27 mouse cellular contexts compared by ENCODE assay signal in the genomic region with DNA sequence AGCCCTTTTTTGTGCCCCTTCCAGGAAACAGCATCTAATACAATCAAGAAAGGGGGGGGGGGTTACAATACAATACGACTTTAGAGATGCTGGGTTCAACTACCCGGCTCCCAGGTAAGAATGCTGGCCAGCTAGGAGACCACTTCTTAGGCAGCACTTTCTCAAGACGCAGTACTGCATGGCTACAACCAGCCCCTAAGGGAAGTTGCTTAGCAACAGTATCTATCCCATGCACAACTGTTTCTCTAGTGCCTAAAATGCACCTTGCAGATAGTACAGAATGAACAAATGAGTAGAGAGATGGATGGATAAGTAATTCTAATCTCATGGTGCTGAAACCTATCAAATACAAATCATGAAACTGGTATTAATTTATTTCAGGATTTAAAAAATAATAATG. TPM values are rescaled to one million over a fixed set of nuclear protein-coding genes. Genes with fewer than 3 reads are reported as not detected.
DNase-seq lines count a peak whose midpoint lies in the region; ATAC-seq and TF ChIP-seq lines count a peak whose summit lies in the region.
"Had no signal": no experiment of that assay in that cellular context is flagged by ENCODE, and none has a peak within 500 bp of the region (broad histone marks: within the 10 kb centered on the region; RNA-seq: fewer than 3 reads in every experiment).

No protein-coding gene starts in this region.

- peaks cover 3% of the 10 kb centered on the region; the same call in 1 of the 2 replicates for H3K4me1 ChIP-seq in forebrain, postnatal 0 days (ENCODE audit: insufficient read depth)
- peaks cover 6% of the 10 kb centered on the region; the same call in 1 of the 2 replicates for H3K4me1 ChIP-seq in forebrain, embryonic 12.5 days
- peaks cover 12% of the 10 kb centered on the region for H3K4me1 ChIP-seq in midbrain, embryonic 13.5 days (replicated peaks)
- no peaks in the 10 kb centered on the region for H3K4me1 ChIP-seq in midbrain, embryonic 11.5 days (ENCODE audit: control insufficient read depth, insufficient read depth, low read length)
- peaks cover 13% of the 10 kb centered on the region for H3K4me1 ChIP-seq in midbrain, embryonic 16.5 days (ENCODE audit: control insufficient read depth, insufficient read depth, low read length)
- H3K4me1 ChIP-seq in intestine, postnatal 0 days (replicated peaks; ENCODE audit: control insufficient read depth, insufficient read depth, low read length) = no peaks in the 10 kb centered on the region
- H3K4me1 ChIP-seq: embryonic facial prominence, embryonic 12.5 days; kidney, embryonic 15.5 days; stomach, embryonic 15.5 days had no signal

- H3K4me3 ChIP-seq in forebrain, postnatal 0 days (ENCODE audit: low read depth, low read length) = no peak overlapping the region
- no peak overlapping the region for H3K4me3 ChIP-seq in forebrain, embryonic 12.5 days (replicated peaks)
- H3K4me3 ChIP-seq in midbrain, embryonic 13.5 days (replicated peaks) = no peak overlapping the region
- H3K4me3 ChIP-seq in midbrain, embryonic 11.5 days (ENCODE audit: low read depth, low read length) = no peak overlapping the region
- no peak overlapping the region for H3K4me3 ChIP-seq in midbrain, embryonic 16.5 days (ENCODE audit: low read depth, low read length)
- no peak overlapping the region for H3K4me3 ChIP-seq in intestine, postnatal 0 days (ENCODE audit: low read depth, low read length)
- H3K4me3 ChIP-seq: embryonic facial prominence, embryonic 12.5 days; hindbrain, embryonic 13.5 days; kidney, embryonic 15.5 days; liver, embryonic 13.5 days; stomach, embryonic 15.5 days had no signal

- peak; percentile 53; the same call in 1 of the 2 replicates for ATAC-seq in forebrain, postnatal 0 days
- no peak for ATAC-seq in forebrain, embryonic 12.5 days (ENCODE audit: low FRiP score)
- ATAC-seq in midbrain, embryonic 13.5 days = peak; percentile 62; the same call in 1 of the 2 replicates
- no peak for ATAC-seq in midbrain, embryonic 11.5 days (ENCODE audit: low FRiP score)
- peak; percentile 89 for ATAC-seq in midbrain, embryonic 16.5 days
- ATAC-seq in intestine, postnatal 0 days = no peak
- ATAC-seq: CD4-positive, CD25-positive, alpha-beta regulatory T cell, adult 4 months; inflammation-experienced regulatory T-cells, adult 6 months had no signal

- no peak for TF ChIP-seq CTCF in forebrain, postnatal 0 days (IDR thresholded peaks at IDR 0.05; ENCODE audit: low read depth)
- TF ChIP-seq CTCF in intestine, postnatal 0 days (IDR thresholded peaks at IDR 0.05; ENCODE audit: low read depth) = no peak

- 28% methylated on average over 3 of the region's 3 CpGs for WGBS in forebrain, postnatal 0 days
- WGBS in forebrain, embryonic 12.5 days = 60% methylated on average over 3 of the region's 3 CpGs
- 44% methylated on average over 3 of the region's 3 CpGs for WGBS in midbrain, embryonic 13.5 days
- WGBS in midbrain, embryonic 11.5 days = 58% methylated on average over 3 of the region's 3 CpGs
- 25% methylated on average over 3 of the region's 3 CpGs for WGBS in midbrain, embryonic 16.5 days
- WGBS in intestine, postnatal 0 days = 63% methylated on average over 3 of the region's 3 CpGs

- no peaks in the 10 kb centered on the region for H3K36me3 ChIP-seq in forebrain, postnatal 0 days (ENCODE audit: insufficient read depth)
- no peaks in the 10 kb centered on the region for H3K36me3 ChIP-seq in forebrain, embryonic 12.5 days (replicated peaks)
- no peaks in the 10 kb centered on the region for H3K36me3 ChIP-seq in midbrain, embryonic 13.5 days
- no peaks in the 10 kb centered on the region for H3K36me3 ChIP-seq in midbrain, embryonic 11.5 days (ENCODE audit: control insufficient read depth, insufficient read depth, low read length)
- H3K36me3 ChIP-seq in midbrain, embryonic 16.5 days (ENCODE audit: control insufficient read depth, insufficient read depth, low read length) = no peaks in the 10 kb centered on the region
- 0 out of 2 replicates have a peak, but pooled peaks cover 9% of the 10 kb centered on the region for H3K36me3 ChIP-seq in intestine, postnatal 0 days (ENCODE audit: control insufficient read depth, insufficient read depth)
- H3K36me3 ChIP-seq: embryonic facial prominence, embryonic 12.5 days; hindbrain, embryonic 13.5 days; kidney, embryonic 15.5 days; liver, embryonic 13.5 days; stomach, embryonic 15.5 days had no signal

- H3K4me2 ChIP-seq in forebrain, postnatal 0 days (ENCODE audit: low read depth) = no peak overlapping the region
- H3K4me2 ChIP-seq in forebrain, embryonic 12.5 days = no peak overlapping the region
- H3K4me2 ChIP-seq in midbrain, embryonic 13.5 days (replicated peaks) = no peak overlapping the region
- H3K4me2 ChIP-seq in midbrain, embryonic 11.5 days = no peak overlapping the region
- H3K4me2 ChIP-seq in midbrain, embryonic 16.5 days (ENCODE audit: low read length) = peak overlapping the region; percentile 15; the same call in 1 of the 2 replicates
- H3K4me2 ChIP-seq in intestine, postnatal 0 days (replicated peaks; ENCODE audit: low read depth) = no peak overlapping the region
- H3K4me2 ChIP-seq: embryonic facial prominence, embryonic 12.5 days; hindbrain, embryonic 13.5 days; kidney, embryonic 15.5 days; liver, embryonic 13.5 days; stomach, embryonic 15.5 days had no signal

- H3K9ac ChIP-seq in forebrain, postnatal 0 days = 0 out of 2 replicates have a peak overlapping the region, but pooled peaks have one; percentile 18
- no peak overlapping the region for H3K9ac ChIP-seq in forebrain, embryonic 12.5 days
- no peak overlapping the region for H3K9ac ChIP-seq in midbrain, embryonic 13.5 days (replicated peaks)
- H3K9ac ChIP-seq in midbrain, embryonic 11.5 days (ENCODE audit: low read length) = no peak overlapping the region
- H3K9ac ChIP-seq in midbrain, embryonic 16.5 days (ENCODE audit: low read depth, low read length) = no peak overlapping the region
- no peak overlapping the region for H3K9ac ChIP-seq in intestine, postnatal 0 days (ENCODE audit: low read depth, low read length)
- H3K9ac ChIP-seq: embryonic facial prominence, embryonic 12.5 days; hindbrain, embryonic 13.5 days; kidney, embryonic 15.5 days; liver, embryonic 13.5 days; stomach, embryonic 15.5 days had no signal

- H3K27ac ChIP-seq in forebrain, postnatal 0 days (ENCODE audit: low read depth, low read length) = 0 out of 2 replicates have a peak overlapping the region, but pooled peaks have one; percentile 24
- no peak overlapping the region for H3K27ac ChIP-seq in forebrain, embryonic 12.5 days
- H3K27ac ChIP-seq in midbrain, embryonic 13.5 days = 0 out of 2 replicates have a peak overlapping the region, but pooled peaks have one; percentile 11
- H3K27ac ChIP-seq in midbrain, embryonic 11.5 days (ENCODE audit: low read depth, low read length) = no peak overlapping the region
- H3K27ac ChIP-seq in midbrain, embryonic 16.5 days (ENCODE audit: low read length) = peak overlapping the region; percentile 58
- H3K27ac ChIP-seq in intestine, postnatal 0 days (ENCODE audit: low read depth, low read length) = no peak overlapping the region
- H3K27ac ChIP-seq: embryonic facial prominence, embryonic 12.5 days; hindbrain, embryonic 13.5 days; kidney, embryonic 15.5 days; liver, embryonic 13.5 days; stomach, embryonic 15.5 days had no signal

- H3K9me3 ChIP-seq in forebrain, postnatal 0 days (ENCODE audit: low read length) = no peaks in the 10 kb centered on the region
- H3K9me3 ChIP-seq in forebrain, embryonic 12.5 days = no peaks in the 10 kb centered on the region
- no peaks in the 10 kb centered on the region for H3K9me3 ChIP-seq in midbrain, embryonic 13.5 days
- no peaks in the 10 kb centered on the region for H3K9me3 ChIP-seq in midbrain, embryonic 11.5 days (ENCODE audit: control insufficient read depth, low read length)
- H3K9me3 ChIP-seq in midbrain, embryonic 16.5 days (replicated peaks; ENCODE audit: control insufficient read depth, low read length, poor library complexity, severe bottlenecking) = no peaks in the 10 kb centered on the region
- H3K9me3 ChIP-seq in intestine, postnatal 0 days (ENCODE audit: control insufficient read depth) = no peaks in the 10 kb centered on the region
- H3K9me3 ChIP-seq: embryonic facial prominence, embryonic 12.5 days; hindbrain, embryonic 13.5 days; kidney, embryonic 15.5 days; liver, embryonic 13.5 days; stomach, embryonic 15.5 days had no signal

- no peak for DNase-seq in forebrain, postnatal 0 days
- DNase-seq in midbrain, embryonic 11.5 days (ENCODE audit: low spot score, missing footprints) = no peak
- peak; percentile 13 for DNase-seq in c-Kit-positive CD71-positive TER-119-negative erythroid progenitor cells, embryonic 14.5 days (ENCODE audit: low read depth)
- no peak for DNase-seq in lung, postnatal 25 days (ENCODE audit: low spot score)
- DNase-seq: adrenal gland, postnatal 25 days; cerebellum, adult 9-10 months; embryo, embryonic 11 days; gastrocnemius, postnatal 10 days; kidney, adult 18-20 months; kidney, postnatal 36 days; liver, embryonic 13.5 days; lung, adult 2 months; lung, postnatal 10 days; right cerebral cortex, postnatal 25 days had no signal

- no peaks in the 10 kb centered on the region for H3K27me3 ChIP-seq in forebrain, postnatal 0 days (ENCODE audit: insufficient read depth, low read length)
- no peaks in the 10 kb centered on the region for H3K27me3 ChIP-seq in forebrain, embryonic 12.5 days
- H3K27me3 ChIP-seq in midbrain, embryonic 13.5 days = no peaks in the 10 kb centered on the region
- H3K27me3 ChIP-seq in midbrain, embryonic 11.5 days (ENCODE audit: control insufficient read depth, insufficient read depth, low read length) = no peaks in the 10 kb centered on the region
- no peaks in the 10 kb centered on the region for H3K27me3 ChIP-seq in midbrain, embryonic 16.5 days (ENCODE audit: control insufficient read depth, insufficient read depth, low read depth, low read length)
- H3K27me3 ChIP-seq in intestine, postnatal 0 days (replicated peaks; ENCODE audit: control insufficient read depth, insufficient read depth, low read length) = no peaks in the 10 kb centered on the region
- H3K27me3 ChIP-seq: embryonic facial prominence, embryonic 12.5 days; hindbrain, embryonic 13.5 days; kidney, embryonic 15.5 days; liver, embryonic 13.5 days; stomach, embryonic 15.5 days had no signal

RNA-seq across cellular contexts. Expression of a gene that starts 7.1 kb away (rescaled TPM):
- 18.6 and 25.6 TPM in 2 replicates for total RNA-seq in forebrain, postnatal 0 days (2014; rRNA removed)
- 13.1 and 14.2 TPM in 2 replicates for polyA plus RNA-seq in forebrain, postnatal 0 days (2015; fragmentation: Nextera tagmentation; extraction: Ambion mirVana)
- polyA plus RNA-seq in forebrain, embryonic 12.5 days (2016; fragmentation: Nextera tagmentation; extraction: Ambion mirVana) = 1.5 and 1.6 TPM in 2 replicates
- polyA plus RNA-seq in midbrain, embryonic 13.5 days (2015; fragmentation: Nextera tagmentation; extraction: Ambion mirVana) = 4.6 and 6.0 TPM in 2 replicates
- 0.83 and 0.99 TPM in 2 replicates for polyA plus RNA-seq in midbrain, embryonic 11.5 days (2014; fragmentation: Nextera tagmentation; extraction: Ambion mirVana)
- polyA plus RNA-seq in midbrain, embryonic 16.5 days (2015; fragmentation: Nextera tagmentation; extraction: Ambion mirVana) = 9.3 and 9.7 TPM in 2 replicates
- polyA plus RNA-seq in intestine, postnatal 0 days (2015; fragmentation: Nextera tagmentation; extraction: Ambion mirVana) = 0.39 and 0.50 TPM in 2 replicates
- total RNA-seq: adrenal gland, adult 18-20 months; adrenal gland, postnatal 25 days; heart, postnatal 25 days had no signal
- polyA plus RNA-seq: gonadal fat pad, adult 2 months had no signal

Comparison
In these comparisons a context has a peak if more than half of its experiments do, and no peak if none do; other contexts are left out.
1. ATAC-seq: peak in forebrain, postnatal 0 days (single experiment), midbrain, embryonic 13.5 days (single experiment) and midbrain, embryonic 16.5 days (single experiment); none in forebrain, embryonic 12.5 days (single experiment), midbrain, embryonic 11.5 days (single experiment) and intestine, postnatal 0 days (single experiment).
2. H3K27ac ChIP-seq: peak in forebrain, postnatal 0 days (single experiment), midbrain, embryonic 13.5 days (single experiment) and midbrain, embryonic 16.5 days (single experiment); none in forebrain, embryonic 12.5 days (single experiment), midbrain, embryonic 11.5 days (single experiment) and intestine, postnatal 0 days (single experiment).